Mouse (Mus musculus): ENCODE measurements around the gene Zfp503.

Zfp503 gene

DNA sequence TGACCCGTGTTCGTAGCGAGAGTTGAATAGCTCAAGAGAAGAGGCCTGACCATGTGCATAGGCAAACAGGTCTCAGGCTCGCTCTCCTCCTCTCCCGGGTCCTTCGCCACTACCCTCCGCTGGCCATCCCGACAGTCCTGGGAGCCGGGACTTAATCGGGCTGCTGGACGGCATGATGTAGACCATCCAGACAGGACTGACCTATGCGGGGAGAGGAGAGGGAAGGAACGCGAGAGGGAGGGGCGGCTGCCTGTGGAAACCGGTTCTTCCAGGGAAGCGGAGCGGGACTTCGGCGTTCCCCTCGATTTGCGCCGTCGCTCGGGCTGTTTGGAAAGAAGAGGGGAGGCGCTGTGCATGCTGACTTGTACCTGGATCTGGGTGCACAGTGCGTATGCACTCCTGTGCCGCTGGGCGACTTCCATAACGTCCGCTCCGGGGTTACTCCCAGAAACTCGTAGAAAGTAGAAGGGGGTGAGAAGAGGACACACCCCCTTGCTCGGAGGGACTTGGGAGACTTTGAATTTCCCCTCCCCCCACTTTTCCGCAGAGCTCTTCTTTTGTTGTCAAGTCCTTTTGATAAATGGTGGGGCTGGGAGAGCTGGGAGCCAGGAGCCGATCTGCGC is at the start of gene Zfp503:
Gene Zfp503, minus strand, starts transcription at position 311 of the 623 bp plus-strand sequence.
- DNase-seq, result no peak

- no peak for DNase-seq
Measured at GRCm38 (mm10) chr14:22037498-22038131, 48.2 kb upstream of the Zfp503 start.

- DNase-seq, result no peak
Measured at GRCm38 (mm10) chr14:22036802-22037497, 47.5 kb upstream of the Zfp503 start.

DNA sequence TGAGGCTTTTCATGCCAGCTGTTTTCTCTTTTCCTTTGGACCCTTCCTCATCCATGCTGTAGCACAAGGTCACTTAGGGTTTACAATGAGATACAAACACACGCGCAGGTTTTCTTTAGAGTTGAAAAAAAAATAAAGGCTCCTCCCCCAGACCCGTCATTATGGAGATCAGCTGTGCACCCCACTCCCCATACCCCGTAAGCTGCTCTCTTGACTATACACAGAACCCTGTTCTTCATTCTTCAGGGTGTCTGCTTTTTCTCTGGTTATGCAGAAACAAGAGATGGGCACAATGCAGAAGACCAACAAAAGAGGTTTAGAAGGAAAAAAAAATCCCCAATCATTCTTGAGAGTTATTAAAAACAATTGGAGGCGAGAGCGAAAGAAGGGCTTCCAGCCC is 46.9 kb upstream of the Zfp503 start:
- no peak for DNase-seq

- DNase-seq, result no peak
Measured at GRCm38 (mm10) chr14:22035900-22036299, 46.5 kb upstream of the Zfp503 start.

DNA sequence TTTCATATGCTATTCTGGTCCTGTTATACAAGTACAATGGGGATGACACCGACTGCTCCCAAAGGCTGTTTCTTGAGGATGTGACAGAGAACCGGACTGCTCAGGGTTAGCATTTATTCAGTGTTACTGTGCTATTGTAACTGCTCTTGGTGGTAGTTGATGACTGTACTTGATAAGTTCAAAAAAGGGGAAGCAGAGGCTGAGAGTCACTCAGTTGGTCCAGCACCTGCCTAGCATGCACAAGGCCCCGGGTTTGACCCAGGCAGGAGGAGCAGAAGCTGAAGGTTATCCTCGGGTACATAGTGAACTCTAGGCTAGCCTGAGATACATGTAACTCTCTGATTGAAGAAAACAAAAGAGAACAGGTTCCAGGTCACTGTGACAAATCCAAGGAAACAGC is 34.1 kb upstream of the Zfp503 start:
- no peak for DNase-seq

- DNase-seq, result peak; percentile 50 to 55
Measured at GRCm38 (mm10) chr14:22020885-22021284, 31.5 kb upstream of the Zfp503 start.

DNA sequence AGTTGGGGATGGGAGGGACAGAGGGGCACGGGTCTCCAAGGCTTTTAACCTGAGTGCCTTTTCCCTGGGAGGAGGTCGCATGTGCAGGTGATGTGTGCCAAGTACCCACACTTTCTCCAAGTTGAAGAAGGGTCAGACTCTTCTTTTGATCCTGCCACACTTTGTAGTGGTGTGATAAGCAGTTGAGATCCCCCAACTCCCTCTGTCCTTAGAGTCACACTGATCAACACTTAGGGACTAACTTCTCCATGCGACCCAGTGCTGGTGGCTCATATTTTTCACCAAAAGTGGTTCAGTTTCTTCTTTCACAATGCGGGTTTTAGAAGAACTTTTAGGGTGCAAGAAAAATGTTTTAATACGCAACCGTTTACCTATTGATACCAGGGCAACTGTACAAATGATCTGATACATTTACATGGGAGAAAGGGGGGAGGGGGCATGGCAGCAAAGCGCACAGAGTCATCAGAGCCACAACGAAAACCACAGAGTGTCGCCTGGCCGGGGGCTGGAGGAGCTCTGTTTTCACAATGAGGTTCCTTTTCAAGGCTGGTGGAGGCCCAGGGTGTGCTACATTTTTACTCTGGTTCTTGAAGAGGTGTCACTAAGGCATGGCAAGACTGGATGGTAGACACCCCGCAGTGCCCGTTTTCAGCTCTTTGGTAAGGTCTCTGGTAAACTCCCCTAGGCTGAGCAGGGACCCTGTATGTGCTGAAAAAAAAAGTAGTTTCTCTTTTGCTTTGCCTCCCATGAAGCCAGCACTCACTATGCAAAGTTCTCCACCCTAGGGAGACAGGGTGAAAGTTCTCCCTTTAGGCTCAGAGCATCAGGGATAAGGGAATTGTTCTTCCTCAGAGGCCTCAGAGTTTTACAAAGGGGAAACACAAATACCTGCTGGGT is 30.8 kb upstream of the Zfp503 start:
- DNase-seq, result no peak

DNA sequence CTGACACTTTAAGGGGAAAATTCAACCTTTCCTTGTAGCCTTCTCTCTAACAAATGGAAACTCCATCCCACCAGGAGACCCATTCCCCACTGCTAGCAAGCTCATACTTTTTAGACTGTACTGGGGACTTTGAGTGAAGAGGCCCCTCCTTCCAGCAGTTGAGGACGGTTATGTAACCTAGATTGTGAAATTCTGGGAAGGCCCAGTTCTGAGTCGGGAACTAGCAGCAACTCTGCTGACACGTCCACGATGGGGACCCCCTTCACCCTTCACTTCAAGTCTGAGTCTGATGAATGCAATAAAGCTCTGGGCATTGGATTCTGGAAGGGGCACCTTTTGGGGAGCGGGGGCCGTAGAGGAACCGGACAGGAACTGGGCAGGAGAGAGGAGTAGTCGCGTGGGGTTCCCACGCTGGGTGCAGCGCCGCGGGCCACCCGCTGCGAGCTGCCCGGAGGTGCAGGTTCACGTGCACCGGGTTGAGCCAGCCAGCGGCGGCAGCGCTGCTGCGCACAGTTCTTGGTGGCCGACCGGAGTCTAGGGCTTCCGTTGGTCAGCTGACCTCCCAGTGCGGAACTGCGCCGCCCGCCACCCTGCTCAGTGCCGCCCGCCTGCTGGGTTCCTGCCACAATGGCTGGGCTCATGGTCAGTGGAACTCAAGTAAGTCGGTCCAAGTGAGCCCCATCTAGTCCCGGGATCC is 30.0 kb upstream of the Zfp503 start, which contains the start of gene Lrmda:
Gene Lrmda, plus strand, starts transcription at position 461 of the 697 bp plus-strand sequence.
- peak; percentile 11 to 27 for DNase-seq

- no peak for DNase-seq
Measured at GRCm38 (mm10) chr14:22017011-22017410, 27.6 kb upstream of the Zfp503 start.

GRCm38 (mm10) chr14:22014781-22015180 is 25.4 kb upstream of the Zfp503 start:
- DNase-seq, result no peak

GRCm38 (mm10) chr14:22014315-22014714 is 24.9 kb upstream of the Zfp503 start:
- DNase-seq, result no peak

- no peak for DNase-seq
Measured at GRCm38 (mm10) chr14:22007006-22007405, 17.6 kb upstream of the Zfp503 start.

- no peak for DNase-seq
Measured at GRCm38 (mm10) chr14:22004943-22005342, 15.5 kb upstream of the Zfp503 start.

DNA sequence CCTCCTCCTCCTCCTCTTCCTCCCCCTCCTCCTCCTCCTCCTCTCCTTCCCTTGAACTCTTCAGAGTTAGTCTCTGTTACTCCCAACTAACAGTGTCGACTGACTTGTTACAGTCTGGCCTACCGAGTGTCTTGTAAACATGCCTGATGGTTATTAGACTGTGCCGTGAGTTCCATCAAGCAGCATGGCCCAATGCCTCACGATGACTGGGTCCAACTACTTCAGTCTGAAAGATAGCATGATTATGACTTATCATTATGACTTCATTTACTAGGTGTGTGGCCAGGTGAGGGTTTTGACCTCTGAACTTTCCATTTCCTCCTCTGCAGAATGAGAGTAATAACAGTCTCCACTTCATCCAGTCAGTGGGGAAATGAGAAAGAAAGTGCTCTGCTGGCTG is 14.2 kb upstream of the Zfp503 start:
- DNase-seq, result no peak

DNA sequence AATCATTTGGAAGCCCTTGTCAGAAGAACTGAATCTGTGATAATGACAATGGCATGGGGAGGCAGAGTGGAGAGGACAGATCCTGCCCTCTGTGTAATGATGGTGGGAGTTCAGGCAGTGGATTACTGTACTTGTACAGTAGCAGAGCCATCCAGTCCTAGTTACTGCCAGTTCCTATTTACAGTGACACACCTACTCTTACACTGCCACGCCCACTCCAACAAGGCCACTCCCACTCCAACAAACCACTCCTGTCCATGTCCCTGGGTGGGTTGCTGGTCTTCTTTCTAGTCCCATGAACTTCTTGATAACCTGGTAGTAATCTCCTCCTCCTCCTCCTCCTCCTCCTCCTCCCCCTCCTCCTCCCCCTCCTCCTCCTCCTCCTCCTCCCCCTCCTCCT is 13.8 kb upstream of the Zfp503 start:
- no peak for DNase-seq

- DNase-seq, result no peak
Measured at GRCm38 (mm10) chr14:21999588-21999987, 10.2 kb upstream of the Zfp503 start.

GRCm38 (mm10) chr14:21995031-21995754 is 5.8 kb upstream of the Zfp503 start:
- no peak for DNase-seq

GRCm38 (mm10) chr14:21994061-21994990 is 4.9 kb upstream of the Zfp503 start:
- no peak for DNase-seq

All from cerebellum, postnatal 36 days (tissue).